ENCODE assay signal across 16 mouse cellular contexts in the genomic region with DNA sequence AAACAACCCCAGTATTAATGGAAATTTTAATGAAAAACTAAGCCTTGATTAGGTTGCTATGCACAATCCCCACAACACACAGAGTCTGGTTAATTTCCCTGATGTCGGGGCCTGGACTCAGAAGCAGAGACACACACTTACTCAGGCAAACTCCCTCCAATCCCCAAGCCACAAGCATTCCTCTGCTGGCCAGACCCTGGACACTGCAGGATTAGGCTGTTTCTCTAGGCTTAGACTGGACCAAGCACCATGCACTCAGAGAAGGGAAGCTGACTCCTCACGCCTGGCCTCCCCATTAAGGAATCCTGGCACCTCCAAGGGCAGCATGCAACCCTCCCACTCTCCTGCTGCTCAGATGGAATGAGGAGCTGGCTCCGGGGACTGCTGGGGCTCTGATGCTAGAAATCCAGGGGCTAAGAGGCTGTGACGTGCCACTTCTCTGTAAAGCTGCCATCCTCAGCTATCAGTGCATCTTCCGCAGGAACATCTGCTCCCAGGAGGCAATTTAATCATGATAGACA.
DNase-seq lines count a peak whose midpoint lies in the region; ATAC-seq and TF ChIP-seq lines count a peak whose summit lies in the region.
"Had no signal": no experiment of that assay in that cellular context is flagged by ENCODE, and none has a peak within 500 bp of the region (broad histone marks: within the 10 kb centered on the region; RNA-seq: fewer than 3 reads in every experiment).

No protein-coding gene starts in this region.

- H3K9ac ChIP-seq in hindbrain, postnatal 0 days (replicated peaks; ENCODE audit: low read length), result 0 out of 2 replicates have a peak overlapping the region, but pooled peaks have one; percentile 21
- H3K9ac ChIP-seq: embryonic facial prominence, embryonic 13.5 days; lung, embryonic 15.5 days had no signal

- no peak overlapping the region for H3K4me3 ChIP-seq in hindbrain, postnatal 0 days (ENCODE audit: low read length)
- no peak overlapping the region for H3K4me3 ChIP-seq in gastrocnemius, adult 2 months
- H3K4me3 ChIP-seq: embryonic facial prominence, embryonic 13.5 days; heart, embryonic 10.5 days; lung, embryonic 15.5 days had no signal

- H3K4me2 ChIP-seq in hindbrain, postnatal 0 days (ENCODE audit: low read depth, low read length), result no peak overlapping the region
- H3K4me2 ChIP-seq: embryonic facial prominence, embryonic 13.5 days; lung, embryonic 15.5 days had no signal

- H3K27ac ChIP-seq in hindbrain, postnatal 0 days, result no peak overlapping the region
- no peak overlapping the region for H3K27ac ChIP-seq in gastrocnemius, adult 2 months
- H3K27ac ChIP-seq: embryonic facial prominence, embryonic 13.5 days; heart, embryonic 10.5 days; lung, embryonic 15.5 days had no signal

- 0 out of 2 replicates have a peak, but pooled peaks have one; percentile 15 for ATAC-seq in hindbrain, postnatal 0 days
- ATAC-seq: intestine, postnatal 0 days had no signal

- DNase-seq in layer of hippocampus, adult 11-12 months (ENCODE audit: low spot score), result peak; percentile 32
- no peak for DNase-seq in layer of hippocampus, adult 9-10 months (ENCODE audit: low spot score)
- peak; percentile 54 for DNase-seq in cerebellum, adult 9-11 months
- DNase-seq in hindbrain, postnatal 0 days (ENCODE audit: low spot score), result no peak
- peak; percentile 35 for DNase-seq in retina, embryonic 14.5 days (ENCODE audit: low spot score)
- no peak for DNase-seq in frontal cortex, postnatal 14 days (ENCODE audit: low spot score in 2 of 2)
- DNase-seq in gastrocnemius, adult 2 months, result no peak
- DNase-seq: adrenal gland, postnatal 25 days; kidney, postnatal 25 days; liver; thymus, postnatal 4 days had no signal

- H3K4me1 ChIP-seq in hindbrain, postnatal 0 days (ENCODE audit: insufficient read depth, low read length), result no peaks in the 10 kb centered on the region
- H3K4me1 ChIP-seq: embryonic facial prominence, embryonic 13.5 days; heart, embryonic 10.5 days; lung, embryonic 15.5 days had no signal

- 39% methylated on average over 5 of the region's 5 CpGs for WGBS in hindbrain, postnatal 0 days

- H3K27me3 ChIP-seq in hindbrain, postnatal 0 days (ENCODE audit: insufficient read depth, low read length), result no peaks in the 10 kb centered on the region; the same call in 1 of the 2 replicates
- H3K27me3 ChIP-seq: embryonic facial prominence, embryonic 13.5 days; lung, embryonic 15.5 days had no signal

- no peaks in the 10 kb centered on the region for H3K9me3 ChIP-seq in hindbrain, postnatal 0 days (ENCODE audit: low read length)
- H3K9me3 ChIP-seq: embryonic facial prominence, embryonic 13.5 days; heart, embryonic 10.5 days; lung, embryonic 15.5 days had no signal

- no peak for TF ChIP-seq CTCF in hindbrain, postnatal 0 days (IDR thresholded peaks at IDR 0.05; ENCODE audit: low read depth)
- TF ChIP-seq CTCF in gastrocnemius, adult 2 months (IDR thresholded peaks at IDR 0.05), result no peak

- intact Hi-C loops in gastrocnemius, adult 2 months (cut with DNase I), result no loop called here

- no peaks in the 10 kb centered on the region for H3K36me3 ChIP-seq in hindbrain, postnatal 0 days (ENCODE audit: insufficient read depth, low read length)
- H3K36me3 ChIP-seq: embryonic facial prominence, embryonic 13.5 days; G1E; heart, embryonic 10.5 days; lung, embryonic 15.5 days had no signal

Comparison
In these comparisons a context has a peak if more than half of its experiments do, and no peak if none do; other contexts are left out.
1. DNase-seq: peak in layer of hippocampus, adult 11-12 months (single experiment), cerebellum, adult 9-11 months (single experiment) and retina, embryonic 14.5 days (single experiment); none in layer of hippocampus, adult 9-10 months (single experiment), hindbrain, postnatal 0 days (single experiment), frontal cortex, postnatal 14 days (0 of 2) and gastrocnemius, adult 2 months (single experiment).